Mouse (Mus musculus): ENCODE results near the gene Chchd10. TPM values are rescaled to one million over a fixed set of nuclear protein-coding genes. Genes with fewer than 3 reads are reported as not detected.

Gene Chchd10
- polyA plus RNA-seq, 1 experiment from 2014 or later = 11.5 TPM

DNA sequence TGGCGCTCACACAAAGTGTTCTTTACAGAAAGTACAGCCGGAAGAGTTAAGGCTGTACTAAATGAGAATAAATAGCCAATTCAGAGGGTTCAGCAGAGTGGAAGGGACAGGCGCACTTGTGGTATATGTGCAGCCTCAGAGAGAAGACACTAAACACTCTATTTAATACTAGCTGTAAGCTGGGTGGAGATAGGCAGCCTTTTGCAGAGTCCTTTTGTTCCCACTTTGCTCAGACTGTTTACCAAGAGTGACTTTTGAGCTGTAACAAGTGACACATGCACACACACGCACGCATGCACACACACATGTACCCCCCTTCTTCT lies 45.9 kb downstream of the Chchd10 start:
- no peaks in the 10 kb centered on the region for H3K4me1 ChIP-seq
- no peaks in the 10 kb centered on the region for H3K27me3 ChIP-seq
- no peak overlapping the region for H3K9ac ChIP-seq
- no peak overlapping the region for H3K4me3 ChIP-seq
- H3K27ac ChIP-seq = no peak overlapping the region
- 86% methylated on average over 5 of the region's 5 CpGs for WGBS
- H3K36me3 ChIP-seq = no peaks in the 10 kb centered on the region
- no peaks in the 10 kb centered on the region for H3K9me3 ChIP-seq
- ATAC-seq (ENCODE audit: low FRiP score, low read depth) = no peak
- H3K4me2 ChIP-seq (replicated peaks) = no peak overlapping the region

- H3K36me3 ChIP-seq = no peaks in the 10 kb centered on the region
- 82% methylated on average over 3 of the region's 3 CpGs for WGBS
- no peaks in the 10 kb centered on the region for H3K9me3 ChIP-seq
- no peak for ATAC-seq (ENCODE audit: low FRiP score, low read depth)
- H3K4me3 ChIP-seq = no peak overlapping the region
- H3K9ac ChIP-seq = no peak overlapping the region
- H3K27me3 ChIP-seq = no peaks in the 10 kb centered on the region
- H3K4me2 ChIP-seq (replicated peaks) = no peak overlapping the region
- no peaks in the 10 kb centered on the region for H3K4me1 ChIP-seq
- H3K27ac ChIP-seq = no peak overlapping the region
Measured at GRCm38 (mm10) chr10:75979432-75979831, 46.5 kb downstream of the Chchd10 start.

Other genes with a start within 250 kb of the Chchd10 start
- 30.9 and 32.5 TPM in 2 replicates for gene Cabin1, start 168.8 kb upstream of the Chchd10 start, polyA plus RNA-seq (2015; fragmentation: Nextera tagmentation; extraction: Ambion mirVana)
- gene Ddt, start 159.7 kb upstream of the Chchd10 start, polyA plus RNA-seq (2015; fragmentation: Nextera tagmentation; extraction: Ambion mirVana) = 92.4 and 95.9 TPM in 2 replicates
- 0.86 TPM in 1 of 2 replicates, not detected in the other for gene Gm20441, start 152.2 kb upstream of the Chchd10 start, polyA plus RNA-seq (2015; fragmentation: Nextera tagmentation; extraction: Ambion mirVana)
- gene Gstt3, start 151.7 kb upstream of the Chchd10 start, polyA plus RNA-seq (2015; fragmentation: Nextera tagmentation; extraction: Ambion mirVana) = 19.6 and 21.5 TPM in 2 replicates
- 14.9 and 16.3 TPM in 2 replicates for gene Gstt1, start 134.5 kb upstream of the Chchd10 start, polyA plus RNA-seq (2015; fragmentation: Nextera tagmentation; extraction: Ambion mirVana)
- not detected in 2 replicates for gene Gstt4, start 110.6 kb upstream of the Chchd10 start, polyA plus RNA-seq (2015; fragmentation: Nextera tagmentation; extraction: Ambion mirVana)
- 12.7 and 13.8 TPM in 2 replicates for gene Gstt2, start 95.7 kb upstream of the Chchd10 start, polyA plus RNA-seq (2015; fragmentation: Nextera tagmentation; extraction: Ambion mirVana)
- 1,677 and 1,740 TPM in 2 replicates for gene Mif, start 72.9 kb upstream of the Chchd10 start, polyA plus RNA-seq (2015; fragmentation: Nextera tagmentation; extraction: Ambion mirVana)
- 3.4 and 3.7 TPM in 2 replicates for gene Derl3, start 39.7 kb upstream of the Chchd10 start, polyA plus RNA-seq (2015; fragmentation: Nextera tagmentation; extraction: Ambion mirVana)
- 247 and 248 TPM in 2 replicates for gene Smarcb1, start 11.5 kb upstream of the Chchd10 start, polyA plus RNA-seq (2015; fragmentation: Nextera tagmentation; extraction: Ambion mirVana)
- gene Mmp11, start 3.4 kb downstream of the Chchd10 start, polyA plus RNA-seq (2015; fragmentation: Nextera tagmentation; extraction: Ambion mirVana) = 194 and 198 TPM in 2 replicates
- 0.15 TPM in 1 of 2 replicates, not detected in the other for gene Gm867, start 7.5 kb downstream of the Chchd10 start, polyA plus RNA-seq (2015; fragmentation: Nextera tagmentation; extraction: Ambion mirVana)
- 0.33 and 0.66 TPM in 2 replicates for gene Vpreb3, start 9.9 kb downstream of the Chchd10 start, polyA plus RNA-seq (2015; fragmentation: Nextera tagmentation; extraction: Ambion mirVana)
- gene Gm5134, start 21.4 kb downstream of the Chchd10 start, polyA plus RNA-seq (2015; fragmentation: Nextera tagmentation; extraction: Ambion mirVana) = 0.11 TPM in 1 of 2 replicates, not detected in the other
- 22.1 and 22.5 TPM in 2 replicates for gene Zfp280b, start 99.5 kb downstream of the Chchd10 start, polyA plus RNA-seq (2015; fragmentation: Nextera tagmentation; extraction: Ambion mirVana)
- gene Slc5a4b, start 177.8 kb downstream of the Chchd10 start, polyA plus RNA-seq (2015; fragmentation: Nextera tagmentation; extraction: Ambion mirVana) = not detected in 2 replicates
- gene Slc5a4a, start 214.3 kb downstream of the Chchd10 start, polyA plus RNA-seq (2015; fragmentation: Nextera tagmentation; extraction: Ambion mirVana) = not detected in 2 replicates

Measured in limb, embryonic 13.5 days (tissue).